Mouse (Mus musculus) gastrocnemius, adult 2 months (tissue): ENCODE measurements around the gene Dnah17. TPM values are rescaled to one million over a fixed set of nuclear protein-coding genes. Genes with fewer than 3 reads are reported as not detected.
A peak's percentile ranks its signal among the peaks of the same experiment; 100 is the strongest.

Source experiments
- DNase-seq: peaks from one replicate; pipeline ENCODE4 v3.0.0; 2022
- H3K27ac ChIP-seq: fragments of 200-600 bp; 2 replicates; pipeline ENCODE4 v1.8.1; 2022; ENCODE audit warnings: mild to moderate bottlenecking
- H3K4me3 ChIP-seq: fragments of 200-600 bp; 2 replicates; pipeline ENCODE4 v1.8.1; 2022; ENCODE audit warnings: mild to moderate bottlenecking, moderate library complexity
- CTCF ChIP-seq: fragments of 200-600 bp; IDR thresholded peaks from 2 replicates; pipeline ENCODE4 v1.8.1; 2022; ENCODE audit warnings: antibody characterized with exemption, mild to moderate bottlenecking, moderate library complexity
- intact Hi-C: fragments of 180-260 bp; cut with DNase I; formaldehyde crosslinking; loops from one replicate; pipeline ENCODE4 v1.15.1; 2025
- total RNA-seq, 2 experiments: library from RNA; stranded (reverse); gene quantifications; 2 replicates each; pipeline ENCODE4 v1.2.3; 2021

Dnah17 gene
- total RNA-seq, 2 experiments from 2014 or later: 0.05 to 0.06 TPM

- Histone ChIP-seq H3K4me3 (no peak overlapping the region), H3K27ac (peak overlapping the region; percentile 78)
- no peak for TF ChIP-seq CTCF
- intact Hi-C loops: no loop called here
- DNase-seq: no peak
Observed at GRCm38 (mm10) chr11:117993190-117994175, 137.0 kb downstream of the Dnah17 start.

GRCm38 (mm10) chr11:117991502-117992470 lies 138.6 kb downstream of the Dnah17 start:
- intact Hi-C loops: no loop called here
- DNase-seq: peak; percentile 51

GRCm38 (mm10) chr11:117989926-117990325 lies 140.5 kb downstream of the Dnah17 start:
- intact Hi-C loops: no loop called here
- Histone ChIP-seq H3K4me3 (no peak overlapping the region), H3K27ac (0 out of 2 replicates have a peak overlapping the region, but pooled peaks have one; percentile 12)
- DNase-seq: no peak
- no peak for TF ChIP-seq CTCF

More at GRCm38 (mm10) chr11:117991502-117992470, 138.6 kb downstream of the Dnah17 start:
- H3K4me3 ChIP-seq: no peak overlapping the region
- H3K27ac ChIP-seq: peak overlapping the region; percentile 62
- TF ChIP-seq CTCF: no peak

DNA sequence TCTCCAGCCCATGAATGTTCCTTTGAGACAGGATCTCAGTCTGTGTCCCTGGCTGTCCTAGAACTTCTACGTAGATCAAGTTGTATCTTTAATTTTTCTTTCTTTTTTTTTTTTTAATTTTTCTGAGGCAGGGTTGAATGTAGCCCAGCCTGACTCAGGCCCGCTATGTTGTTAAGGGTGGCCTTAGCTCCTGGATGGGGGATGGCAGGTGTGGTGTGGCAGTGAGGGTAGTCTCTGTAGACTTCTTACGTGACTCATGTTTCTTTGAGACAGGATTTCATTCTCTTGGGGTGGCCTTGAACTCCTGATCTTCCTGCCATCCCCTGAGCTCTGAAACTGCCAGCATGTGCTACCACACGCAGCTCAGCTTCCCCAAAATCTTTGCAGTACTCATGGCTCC lies 141.2 kb downstream of the Dnah17 start:
- intact Hi-C loops: no loop called here
- no peak for TF ChIP-seq CTCF
- Histone ChIP-seq H3K4me3 (no peak overlapping the region), H3K27ac (peak overlapping the region; percentile 12; the same call in 1 of the 2 replicates)
- DNase-seq: no peak

DNA sequence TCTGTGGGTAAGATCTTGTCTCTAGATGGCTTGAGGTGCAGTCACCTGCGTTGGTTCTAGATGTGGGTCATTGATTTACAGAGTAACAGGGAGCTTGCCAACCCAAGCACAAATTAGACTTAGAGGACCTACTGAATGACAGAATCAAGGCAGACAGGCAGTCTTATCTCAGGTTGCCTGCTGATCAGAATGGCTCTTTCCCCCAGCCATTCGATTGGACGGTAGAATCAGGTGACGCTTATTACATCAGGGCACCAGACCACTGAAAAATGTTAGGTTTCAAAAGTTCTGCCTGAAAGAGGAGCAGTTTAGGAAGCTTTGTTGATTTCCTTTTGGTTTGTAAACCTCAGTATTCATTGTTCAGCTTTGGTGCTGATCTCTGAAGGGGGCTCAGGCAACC lies 142.5 kb downstream of the Dnah17 start:
- Histone ChIP-seq H3K4me3 (peak overlapping the region; percentile 85), H3K27ac (peak overlapping the region; percentile 95; the same call in 1 of the 2 replicates)
- DNase-seq: no peak
- intact Hi-C loops: no loop called here
- no peak for TF ChIP-seq CTCF

DNA sequence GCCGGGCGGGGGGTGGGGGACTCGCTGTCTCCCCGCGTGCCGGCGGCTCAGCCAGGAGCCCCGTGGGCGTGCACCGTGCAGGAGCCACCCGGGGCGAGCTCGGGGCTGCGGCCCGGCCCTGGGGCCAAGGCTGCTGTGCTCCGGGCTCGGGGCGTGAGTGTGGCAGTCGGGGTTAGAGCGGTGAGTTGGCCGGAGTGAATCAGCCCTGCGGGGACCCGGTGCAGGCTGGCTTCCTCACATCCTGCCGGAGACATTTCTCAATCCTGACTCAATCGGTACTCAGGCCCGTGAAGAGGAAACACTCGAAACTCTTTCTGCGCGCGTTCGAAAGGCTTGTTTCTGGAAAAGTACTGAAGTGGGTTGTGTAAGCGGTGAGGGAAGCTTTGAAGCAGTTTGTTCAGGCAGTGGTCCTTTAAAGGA lies 143.4 kb downstream of the Dnah17 start:
- no peak for TF ChIP-seq CTCF
- H3K27ac ChIP-seq: peak overlapping the region; percentile 95
- H3K4me3 ChIP-seq: peak overlapping the region; percentile 85
- intact Hi-C loops: no loop called here
- no peak for DNase-seq

DNA sequence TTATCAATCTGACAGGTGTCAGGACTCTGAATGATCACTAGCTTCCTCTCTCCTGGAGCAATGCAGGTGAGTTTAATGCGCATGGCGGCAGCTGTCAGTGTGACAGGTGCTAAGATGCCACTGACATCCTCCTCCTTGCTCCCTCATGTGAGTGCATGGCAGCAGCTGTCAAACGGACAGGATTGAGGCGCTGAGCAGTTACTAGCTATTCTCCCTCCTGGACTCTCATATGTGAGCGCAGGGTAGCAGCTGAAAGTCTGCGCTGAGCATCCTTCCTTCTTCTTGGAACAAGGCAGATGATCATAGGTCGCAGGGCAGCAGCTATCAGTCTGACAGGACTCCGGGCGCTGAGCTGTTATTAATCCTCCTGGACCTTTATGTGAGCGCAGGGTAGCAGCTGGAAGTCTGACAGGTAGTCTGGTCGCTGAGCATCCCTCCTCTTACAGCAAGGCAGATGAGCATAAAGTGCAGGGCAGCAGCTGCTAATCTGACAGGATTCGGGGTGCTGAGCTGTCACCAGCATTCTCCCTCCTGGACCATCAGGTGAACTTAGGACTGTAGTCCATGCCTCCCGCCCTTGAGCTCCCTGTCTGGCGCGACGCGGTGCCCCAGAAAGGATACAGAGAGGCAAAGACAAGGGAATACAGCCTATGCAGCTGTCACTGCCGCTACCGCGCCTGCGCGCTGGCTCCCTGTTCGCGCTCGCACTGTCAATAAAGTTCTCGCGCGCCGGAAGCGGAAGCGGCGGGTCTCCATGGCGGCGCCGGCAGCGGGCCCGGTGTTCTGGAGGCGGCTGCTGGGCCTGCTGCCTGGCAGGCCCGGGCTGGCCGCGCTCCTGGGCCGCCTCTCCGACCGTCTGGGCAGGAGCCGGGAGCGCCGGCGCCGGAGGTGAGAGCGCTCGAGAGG lies 144.1 kb downstream of the Dnah17 start, which contains the start of gene Pgs1:
TSS of gene Pgs1 (plus strand) at position 167 of the 906 bp plus-strand sequence.
- intact Hi-C loops: no loop called here
- DNase-seq: peak; percentile 96
- TF ChIP-seq CTCF: no peak

DNA sequence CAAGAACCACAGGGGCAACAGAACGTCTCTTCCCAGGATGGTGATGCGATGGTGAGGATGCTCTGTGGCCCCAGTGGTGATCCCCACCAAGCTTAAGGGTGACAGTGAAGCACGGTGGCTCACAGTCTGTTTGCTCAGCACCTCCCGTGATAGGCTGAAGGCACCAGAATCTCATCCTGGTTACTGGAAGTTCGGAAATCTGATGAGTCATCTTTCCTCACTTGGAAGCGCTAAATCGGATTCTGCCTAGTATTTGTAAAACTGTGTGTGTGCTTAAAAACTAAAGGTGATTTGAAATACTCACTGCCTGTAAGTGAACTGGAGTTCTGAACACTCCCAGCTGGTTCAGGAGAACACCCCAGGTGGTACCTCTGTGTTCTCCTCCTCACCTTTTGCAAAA lies 146.7 kb downstream of the Dnah17 start:
- H3K4me3 ChIP-seq: no peak overlapping the region
- TF ChIP-seq CTCF: no peak
- DNase-seq: no peak
- no peak overlapping the region for H3K27ac ChIP-seq
- intact Hi-C loops: no loop called here

More for the DNA sequence above, 144.1 kb downstream of the Dnah17 start, which contains the start of gene Pgs1:
- H3K27ac ChIP-seq: peak within 1 kb of the TSS; percentile 95
- H3K4me3 ChIP-seq: peak within 1 kb of the TSS; percentile 85

- H3K4me3 ChIP-seq: no peak overlapping the region
- intact Hi-C loops: no loop called here
- TF ChIP-seq CTCF: no peak
- DNase-seq: no peak
- no peak overlapping the region for H3K27ac ChIP-seq
Observed at GRCm38 (mm10) chr11:117982426-117982825, 148.0 kb downstream of the Dnah17 start.

- intact Hi-C loops: no loop called here
- DNase-seq: no peak
- H3K27ac ChIP-seq: no peak overlapping the region
- no peak overlapping the region for H3K4me3 ChIP-seq
- TF ChIP-seq CTCF: no peak
Observed at GRCm38 (mm10) chr11:117979388-117979787, 151.0 kb downstream of the Dnah17 start.

GRCm38 (mm10) chr11:117977694-117978360 lies 152.6 kb downstream of the Dnah17 start:
- no peak overlapping the region for H3K27ac ChIP-seq
- DNase-seq: no peak
- intact Hi-C loops: no loop called here
- H3K4me3 ChIP-seq: no peak overlapping the region
- TF ChIP-seq CTCF: no peak
